Mouse (Mus musculus) mesoderm, embryonic 11.5 days (tissue): ENCODE results near the gene Ggct.

Experiments used
- DNase-seq: peaks from one replicate; pipeline ENCODE4 v3.0.0-alpha.2; 2012; ENCODE audit warnings: low read depth, low spot score

The Ggct gene

DNA sequence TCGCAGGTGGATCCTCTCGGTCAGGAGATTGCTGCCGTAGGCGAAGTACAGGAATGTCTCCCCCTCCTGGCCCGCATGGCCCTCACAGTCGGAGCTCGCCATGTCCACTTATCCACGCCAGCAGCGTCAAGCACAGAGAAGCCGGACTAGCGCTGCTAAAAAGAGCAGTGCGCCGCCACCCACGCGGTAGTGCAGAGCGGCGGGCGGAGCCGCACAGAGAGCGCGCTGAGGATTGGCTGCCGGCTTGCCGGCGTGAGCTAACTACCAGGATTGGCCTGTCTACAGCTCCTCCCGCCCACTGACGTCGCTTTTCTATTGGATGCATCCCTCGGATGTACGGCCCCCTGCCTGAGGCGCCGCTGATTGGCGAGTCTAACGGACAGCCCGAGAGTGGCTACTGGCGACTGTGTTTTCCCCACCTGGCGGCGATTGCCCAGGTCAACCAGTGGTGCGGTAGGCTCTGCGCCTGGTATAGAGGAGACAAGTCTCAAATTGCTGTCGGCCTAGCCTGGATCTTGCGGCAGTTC, at the start of gene Ggct:
Gene Ggct (minus strand): TSS at position 217 of the 527 bp plus-strand sequence.
- peak; percentile 97 for DNase-seq

GRCm38 (mm10) chr6:55040031-55040430, 47.3 kb upstream of the Ggct start:
- DNase-seq = no peak

DNA sequence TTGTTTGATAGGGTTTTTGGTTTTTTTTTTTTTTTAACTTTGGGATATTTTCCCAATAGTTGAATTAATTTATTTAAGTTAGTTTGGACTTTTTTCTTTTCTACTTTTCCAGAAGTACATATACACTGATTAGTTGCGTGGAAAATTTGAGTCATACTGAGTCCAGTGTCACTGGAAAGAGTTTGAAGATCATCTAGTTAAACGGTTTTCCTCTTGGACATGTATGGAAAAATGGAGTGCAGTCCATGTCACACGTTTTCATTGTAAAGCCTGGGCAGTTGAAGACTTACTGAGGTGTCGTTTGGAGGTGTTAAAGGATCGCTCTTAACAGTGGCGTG, 46.7 kb upstream of the Ggct start:
- DNase-seq = no peak

DNA sequence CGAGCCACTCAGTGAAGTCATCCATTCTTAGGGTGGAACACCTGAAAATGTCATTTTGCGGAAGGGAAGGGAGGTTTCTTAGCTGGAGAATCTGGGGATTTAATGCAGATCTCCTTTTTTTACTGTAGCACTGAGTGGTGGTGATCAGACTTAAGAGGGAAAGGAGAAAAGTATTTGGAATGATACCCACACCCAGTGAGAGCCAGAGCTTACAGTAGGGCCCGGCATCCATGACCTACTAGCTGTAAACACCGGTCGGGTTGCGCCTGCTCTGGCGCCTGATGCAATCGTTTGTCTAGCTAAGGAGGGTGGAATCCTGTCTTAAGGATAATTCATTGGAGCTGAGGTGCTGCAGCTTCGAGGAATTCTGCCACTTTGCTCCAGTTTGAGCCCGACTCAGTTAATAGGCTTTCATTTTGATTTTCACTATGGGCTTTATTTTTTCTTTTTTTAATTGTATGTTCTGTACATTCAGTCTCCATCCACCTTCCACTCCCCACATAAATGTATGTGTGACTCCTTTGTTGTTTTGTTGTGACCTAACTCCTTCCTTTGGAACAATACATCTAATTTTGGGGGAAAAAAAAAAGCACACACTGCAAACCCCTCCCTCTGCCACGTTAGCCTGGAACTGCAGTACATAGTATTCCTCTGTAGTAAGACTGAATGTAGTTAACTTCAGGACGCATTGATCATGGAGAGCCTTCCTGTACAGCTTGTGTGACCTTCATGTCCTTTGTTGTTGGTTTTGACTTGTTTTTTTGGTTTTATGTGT, 46.1 kb upstream of the Ggct start:
- DNase-seq = peak; percentile 33

DNA sequence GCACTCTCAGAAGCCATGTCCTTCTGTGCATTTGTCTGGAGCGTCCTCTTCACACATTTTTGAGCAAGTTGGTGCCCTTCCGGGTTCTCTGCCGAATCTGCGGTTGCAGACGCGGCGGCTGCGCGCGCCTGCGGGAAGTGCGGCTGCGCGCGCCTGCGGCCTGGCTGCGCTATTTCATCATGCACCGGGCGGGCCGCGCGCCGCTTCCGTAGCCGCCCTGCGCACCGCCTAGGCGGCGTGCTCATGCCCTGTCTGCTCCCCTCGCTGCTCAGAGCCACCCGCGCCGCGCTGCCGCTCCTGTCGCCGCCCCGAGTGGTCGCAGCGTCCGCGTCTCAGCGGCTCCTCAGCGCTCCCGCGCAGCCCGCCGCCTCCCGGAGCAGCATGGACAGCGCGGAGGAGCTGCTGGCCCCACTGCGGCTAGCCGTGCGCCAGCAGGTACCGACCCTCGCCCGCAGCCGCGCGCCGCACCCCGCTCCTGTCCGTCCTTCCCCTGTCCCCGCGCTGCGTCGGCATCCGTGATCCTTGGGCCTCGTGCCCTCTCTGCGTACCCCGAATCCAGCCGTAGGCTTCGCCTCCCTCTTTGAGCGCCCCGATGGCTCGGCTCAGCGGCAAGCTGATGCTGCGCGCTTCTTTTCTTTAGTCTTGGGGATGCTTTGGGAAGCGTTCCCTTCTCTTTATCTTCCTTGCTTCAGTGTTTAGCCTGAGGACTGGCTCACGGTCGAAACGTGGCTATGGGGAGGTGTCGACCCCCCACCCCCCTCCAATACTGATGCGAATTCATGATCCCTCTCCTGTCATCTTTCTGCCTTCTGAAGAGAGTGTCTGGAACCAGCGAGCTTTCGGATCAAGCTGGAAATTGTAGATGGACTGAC, 45.3 kb upstream of the Ggct start, which contains the start of gene Gars:
Gene Gars (plus strand): TSS at position 209 of the 872 bp plus-strand sequence.
- peak; percentile 90 for DNase-seq

GRCm38 (mm10) chr6:55036731-55037130, 44.0 kb upstream of the Ggct start:
- DNase-seq = no peak

DNA sequence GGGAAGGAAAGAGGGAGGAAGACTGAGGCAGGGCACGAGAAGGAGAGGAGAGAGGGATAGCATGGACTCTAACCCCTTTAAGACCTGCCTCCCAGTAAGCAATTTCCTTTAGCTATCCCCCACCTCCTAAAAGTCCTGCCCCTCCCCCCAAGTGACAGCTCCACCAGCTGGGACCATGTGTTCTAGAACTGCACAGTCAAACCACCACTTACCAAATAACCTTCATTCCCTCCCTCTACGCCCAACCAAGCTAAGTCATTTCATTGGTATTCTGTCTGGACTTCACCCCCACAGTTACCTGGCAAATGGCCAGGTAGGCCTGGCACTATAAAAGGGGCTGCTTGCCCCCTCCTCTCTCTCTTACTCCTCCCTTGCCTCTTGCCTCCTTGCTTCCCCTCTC, 34.9 kb upstream of the Ggct start:
- DNase-seq = no peak

GRCm38 (mm10) chr6:55021806-55022205, 29.1 kb upstream of the Ggct start:
- no peak for DNase-seq

GRCm38 (mm10) chr6:55018417-55018816, 25.7 kb upstream of the Ggct start:
- DNase-seq = no peak

DNA sequence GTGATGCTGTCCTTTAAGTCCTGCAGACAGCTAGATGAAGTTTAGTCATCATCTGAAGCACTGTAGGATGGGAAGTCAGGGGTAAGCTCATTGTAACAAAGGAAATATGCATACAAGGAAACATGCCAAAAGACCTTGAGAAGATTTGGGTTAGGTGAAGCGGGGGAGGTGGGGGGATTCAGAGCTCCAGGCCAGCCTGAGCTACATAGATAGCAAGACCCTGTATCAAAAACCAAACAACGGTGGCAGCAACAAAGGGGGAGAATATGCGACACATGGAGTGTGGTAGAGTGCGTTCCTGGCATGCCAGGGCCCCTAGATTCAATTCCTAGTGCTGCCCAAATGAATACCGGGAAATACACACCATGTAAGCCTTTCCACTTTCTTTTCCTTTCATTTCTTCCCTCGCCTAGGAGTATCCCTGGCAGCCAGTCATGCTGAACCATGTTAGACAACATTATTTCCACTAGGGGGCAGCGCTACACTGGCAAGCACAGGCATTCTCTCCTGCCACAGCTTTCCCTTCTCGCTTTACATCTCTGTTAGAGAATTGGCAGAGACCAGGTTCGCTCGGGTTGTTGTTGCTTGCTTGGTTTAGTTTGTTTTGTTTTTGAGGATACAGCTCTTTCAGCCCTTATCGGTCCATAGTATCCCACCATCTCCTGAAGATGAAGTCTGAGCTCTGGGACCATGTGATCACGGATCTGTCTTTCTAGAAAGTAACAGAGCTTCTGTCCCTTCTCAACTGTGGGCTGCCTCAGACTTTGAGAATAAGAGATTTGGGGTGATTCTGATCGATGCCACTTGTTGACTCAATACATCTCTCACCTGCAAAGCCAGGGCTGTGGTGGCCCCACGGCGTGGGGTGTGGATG, 24.2 kb upstream of the Ggct start:
- DNase-seq = peak; percentile 88

DNA sequence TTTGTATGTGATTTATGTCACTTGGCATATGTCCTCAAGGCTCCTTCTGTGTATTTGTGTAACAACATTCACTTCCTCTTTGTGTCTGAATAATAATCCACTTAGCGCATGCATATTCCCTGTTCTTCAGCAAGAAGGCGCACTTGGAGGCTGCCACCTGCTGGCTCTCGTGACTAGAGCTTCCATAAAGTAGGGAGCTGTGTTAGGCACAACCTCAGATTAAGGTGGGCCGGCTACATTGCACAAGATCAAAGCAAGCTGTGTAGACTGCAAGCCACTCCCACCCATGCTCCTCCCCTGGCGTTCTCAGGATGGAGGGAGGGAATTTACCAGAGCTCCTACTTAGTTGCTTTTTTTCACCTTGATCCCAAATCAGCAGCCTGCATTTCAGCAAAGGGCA, 23.5 kb upstream of the Ggct start:
- DNase-seq = no peak

GRCm38 (mm10) chr6:55014184-55014583, 21.4 kb upstream of the Ggct start:
- no peak for DNase-seq

DNA sequence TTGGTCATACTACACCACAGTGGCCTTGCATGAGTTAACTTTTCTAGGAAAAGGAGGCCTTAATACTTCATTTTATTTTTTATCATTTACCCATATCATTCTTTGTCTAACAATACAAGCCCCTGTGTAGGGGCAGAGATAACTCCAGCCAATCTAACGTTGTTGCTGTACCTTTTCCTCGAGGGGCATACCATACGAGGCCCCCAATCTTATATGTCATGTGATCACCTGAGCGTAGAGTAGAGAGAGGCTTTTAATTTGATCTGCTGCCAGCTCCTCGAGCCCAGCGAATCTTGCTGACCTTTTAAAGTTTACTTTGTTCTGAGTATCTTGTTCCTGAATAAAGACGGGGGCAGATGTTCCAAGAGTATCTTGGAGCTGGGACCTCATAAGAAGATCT, 19.8 kb upstream of the Ggct start:
- no peak for DNase-seq

- DNase-seq = no peak
Observed at GRCm38 (mm10) chr6:55010330-55011091, 17.8 kb upstream of the Ggct start.

GRCm38 (mm10) chr6:55009391-55010230, 16.9 kb upstream of the Ggct start:
- DNase-seq = peak; percentile 68

DNA sequence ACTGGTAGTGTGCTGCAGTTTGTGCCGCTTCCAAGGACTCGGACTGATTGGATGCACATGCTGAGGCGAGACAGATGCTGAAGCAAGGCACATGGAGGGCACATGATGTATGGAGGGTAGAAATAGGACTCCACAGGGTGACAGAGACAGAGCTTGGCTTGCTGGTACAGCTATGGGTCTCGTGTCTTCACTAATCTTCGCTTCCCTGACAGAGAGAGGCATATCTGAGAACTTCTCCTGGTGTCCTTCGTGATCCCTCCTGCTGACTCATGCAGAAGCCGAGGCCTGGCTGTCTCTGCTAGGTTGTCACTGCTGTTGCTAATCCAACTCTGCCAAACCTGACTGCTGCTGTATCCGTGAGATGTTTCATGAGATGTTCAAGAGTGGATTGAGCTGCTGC, 15.7 kb upstream of the Ggct start:
- no peak for DNase-seq

DNA sequence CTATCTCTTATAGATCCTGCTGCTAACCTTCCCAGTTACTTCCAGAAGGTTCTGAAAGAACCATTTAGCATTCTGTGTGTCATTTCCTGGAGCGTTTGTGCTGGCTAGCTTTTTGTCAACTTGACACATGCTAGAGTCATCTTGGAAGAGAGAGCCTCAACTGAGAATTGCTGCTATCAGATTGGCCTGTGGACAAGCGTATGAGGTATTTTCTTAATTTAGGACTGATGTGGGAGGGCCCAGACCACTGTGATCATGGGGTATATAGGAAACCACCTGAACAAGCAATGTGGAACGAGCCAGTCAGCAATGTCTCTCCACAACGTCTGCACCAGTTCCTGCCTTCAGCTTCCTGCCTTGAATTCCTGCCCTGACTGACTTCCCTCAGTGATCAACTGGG, 10.8 kb upstream of the Ggct start:
- DNase-seq = no peak

GRCm38 (mm10) chr6:55002438-55002837, 9.7 kb upstream of the Ggct start:
- no peak for DNase-seq

- DNase-seq = no peak
Observed at GRCm38 (mm10) chr6:55001320-55001719, 8.6 kb upstream of the Ggct start.

- no peak for DNase-seq
Observed at GRCm38 (mm10) chr6:54997726-54998125, 5.0 kb upstream of the Ggct start.
